Mouse (Mus musculus) left cerebral cortex, postnatal 25 days (tissue): Measurements from ENCODE around the gene Gps2. TPM values are rescaled to one million over a fixed set of nuclear protein-coding genes. Genes with fewer than 3 reads are reported as not detected.
"Not testable (repeated sequence)": the region's sequence is repeated elsewhere in the genome, so short reads cannot be mapped to it uniquely, and the experiment has no call there.

Experiments used
- DNase-seq, 2 experiments: peaks; one replicate each; pipeline ENCODE4 v3.0.0; 2022; ENCODE audit warnings: low spot score in 2 of 2, mixed read lengths in 1 of 2
- intact Hi-C: fragments of 180-260 bp; cut with DNase I; formaldehyde crosslinking; loops from one replicate; pipeline ENCODE4 v1.15.1; 2025
- total RNA-seq, 2 experiments: library from RNA; stranded (reverse); gene quantifications; 2 replicates each; pipeline ENCODE4 v1.2.3; 2021

Gene Gps2
- total RNA-seq, 2 experiments from 2014 or later: 26.9 to 33.2 TPM

- no peak for DNase-seq
- intact Hi-C loops: no loop called here
These were observed 765 bp upstream of the Gps2 start for GRCm38 (mm10) chr11:69912716-69913530.

- no peak for DNase-seq
- intact Hi-C loops: no loop called here
These were observed 680 bp downstream of the Gps2 start for GRCm38 (mm10) chr11:69914372-69914764.

- no peak for DNase-seq
- intact Hi-C loops: no loop called here
These were observed 1.3 kb downstream of the Gps2 start for GRCm38 (mm10) chr11:69914917-69915430.

- DNase-seq: no peak
- intact Hi-C loops: no loop called here
These were observed 2.3 kb downstream of the Gps2 start for GRCm38 (mm10) chr11:69915667-69916627.

GRCm38 (mm10) chr11:69916652-69917378, 3.1 kb downstream of the Gps2 start:
- DNase-seq, intact Hi-C loops: not testable (repeated sequence)

GRCm38 (mm10) chr11:69917379-69917948, 3.8 kb downstream of the Gps2 start:
- intact Hi-C loops: no loop called here
- DNase-seq: no peak

GRCm38 (mm10) chr11:69918118-69918517, 4.4 kb downstream of the Gps2 start:
- intact Hi-C loops: no loop called here
- DNase-seq: no peak

GRCm38 (mm10) chr11:69919053-69919452, 5.4 kb downstream of the Gps2 start:
- intact Hi-C loops: no loop called here
- no peak for DNase-seq

- intact Hi-C loops: loop anchor here (5.0 kb wide), 2 partner anchors 63 to 237 kb away; partner anchors contain the start of genes Ctdnep1, Elp5 and Senp3
- peak; percentile 41 to 61 for DNase-seq
These were observed 6.1 kb downstream of the Gps2 start for GRCm38 (mm10) chr11:69919661-69920265.

GRCm38 (mm10) chr11:69920266-69921031, 6.8 kb downstream of the Gps2 start:
- intact Hi-C loops: loop anchor here (1.0 to 5.0 kb wide), 3 partner anchors 19 to 238 kb away; partner anchors contain the start of genes Ctdnep1, Elp5, Neurl4 and Senp3
- peak in 1 of 2 experiments; percentile 9 for DNase-seq

GRCm38 (mm10) chr11:69921114-69922011, 7.7 kb downstream of the Gps2 start, which contains the start of gene Eif5a:
Gene Eif5a, minus strand, starts transcription at chr11:69921958.
- DNase-seq: peak; percentile 99 to 100
- intact Hi-C loops: loop anchor here (1.0 to 5.0 kb wide), 3 partner anchors 20 to 239 kb away; partner anchors contain the start of genes Ctdnep1, Elp5, Neurl4 and Senp3

- no peak for DNase-seq
- intact Hi-C loops: loop anchor here (5.0 kb wide), 2 partner anchors 60 to 240 kb away; partner anchors contain the start of genes Ctdnep1, Elp5 and Senp3
These were observed 8.5 kb downstream of the Gps2 start for GRCm38 (mm10) chr11:69922012-69922756.

GRCm38 (mm10) chr11:69922796-69923195, 9.1 kb downstream of the Gps2 start:
- intact Hi-C loops: loop anchor here (5.0 kb wide), 2 partner anchors 60 to 240 kb away; partner anchors contain the start of genes Ctdnep1, Elp5 and Senp3
- no peak for DNase-seq

- intact Hi-C loops: no loop called here
- no peak for DNase-seq
These were observed 13.8 kb downstream of the Gps2 start for GRCm38 (mm10) chr11:69927501-69927900.

- DNase-seq: no peak
- intact Hi-C loops: loop anchor here (5.0 kb wide), 1 partner anchor 283 kb away; the partner anchor contains the start of gene Slc16a11
These were observed 16.0 kb downstream of the Gps2 start for GRCm38 (mm10) chr11:69929712-69930111.

GRCm38 (mm10) chr11:69930176-69930575, 16.5 kb downstream of the Gps2 start:
- intact Hi-C loops: loop anchor here (5.0 kb wide), 1 partner anchor 282 kb away; the partner anchor contains the start of gene Slc16a11

More at GRCm38 (mm10) chr11:69930176-69930575, 16.5 kb downstream of the Gps2 start:
- DNase-seq: not testable (repeated sequence)
